Mouse (Mus musculus): ENCODE results near the gene Wipf1.

Wipf1 gene

GRCm38 (mm10) chr2:73540450-73541162, 11.1 kb upstream of the Wipf1 start:
- DNase-seq (ENCODE audit: low read depth, low spot score), result no peak

DNA sequence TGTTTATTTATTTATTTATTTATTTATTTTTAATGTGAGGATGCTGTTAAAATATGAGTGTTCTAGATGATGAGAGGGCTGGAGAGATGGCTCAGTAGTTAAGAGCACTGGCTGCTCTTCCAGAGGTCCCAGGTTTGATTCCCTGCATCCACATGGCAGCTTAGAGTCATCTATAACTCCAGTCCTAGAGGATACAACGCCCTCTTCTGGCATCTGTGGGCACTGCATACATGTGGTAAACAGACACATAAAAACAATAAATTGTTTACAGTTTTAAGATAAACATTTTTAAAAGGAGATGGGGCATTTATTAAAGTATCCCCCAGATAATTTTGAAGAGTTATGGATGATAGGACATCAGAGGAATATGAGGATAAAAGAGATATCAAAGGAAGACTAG, 10.2 kb upstream of the Wipf1 start:
- DNase-seq (ENCODE audit: low read depth, low spot score), result peak; percentile 51

GRCm38 (mm10) chr2:73539141-73539540, 9.6 kb upstream of the Wipf1 start:
- DNase-seq (ENCODE audit: low read depth, low spot score), result no peak

GRCm38 (mm10) chr2:73538590-73538989, 9.1 kb upstream of the Wipf1 start:
- no peak for DNase-seq (ENCODE audit: low read depth, low spot score)

- no peak for DNase-seq (ENCODE audit: low read depth, low spot score)
These were observed 6.7 kb upstream of the Wipf1 start for GRCm38 (mm10) chr2:73536091-73536783.

DNA sequence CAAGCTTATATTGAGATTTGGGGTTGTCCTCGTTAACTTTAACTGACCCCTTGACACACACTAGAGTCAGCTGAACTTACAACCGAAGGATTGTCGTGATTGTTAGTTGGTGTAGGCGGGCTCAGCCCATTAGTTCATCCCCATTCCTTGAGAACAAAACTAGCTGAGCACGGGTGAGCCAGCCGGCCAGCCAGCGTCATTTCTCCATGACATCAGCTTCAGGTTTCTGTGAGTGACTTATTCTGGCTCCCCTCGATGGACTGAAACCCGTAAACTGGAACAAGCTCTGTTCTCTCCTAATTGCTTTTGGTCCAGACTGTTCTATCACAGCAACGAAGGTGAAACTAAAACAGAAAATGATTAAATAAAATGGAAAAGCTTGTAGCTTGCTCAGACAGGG, 5.2 kb upstream of the Wipf1 start:
- DNase-seq (ENCODE audit: low read depth, low spot score), result no peak

DNA sequence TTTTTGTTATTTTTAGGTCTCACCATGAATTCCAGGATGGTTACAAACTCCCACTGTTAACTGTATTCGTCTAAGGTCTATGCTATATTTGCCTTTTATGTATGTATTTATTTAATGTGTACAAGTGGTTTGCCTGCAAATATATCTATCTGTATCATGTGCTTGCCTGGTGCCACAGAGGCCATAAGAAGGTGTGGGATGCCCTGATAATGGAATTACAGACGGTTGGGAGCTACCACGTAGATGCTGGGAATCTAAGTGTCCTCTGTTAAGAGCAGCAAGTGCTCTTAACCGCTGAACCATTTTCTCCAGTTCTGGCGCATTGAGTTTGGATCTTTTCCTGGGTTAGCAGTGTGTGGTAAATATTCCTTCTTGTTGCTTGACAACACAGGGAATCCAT, 953 bp upstream of the Wipf1 start:
- DNase-seq (ENCODE audit: low read depth, low spot score), result no peak

GRCm38 (mm10) chr2:73528516-73529355, 798 bp downstream of the Wipf1 start:
- DNase-seq (ENCODE audit: low read depth, low spot score), result peak; percentile 65

DNA sequence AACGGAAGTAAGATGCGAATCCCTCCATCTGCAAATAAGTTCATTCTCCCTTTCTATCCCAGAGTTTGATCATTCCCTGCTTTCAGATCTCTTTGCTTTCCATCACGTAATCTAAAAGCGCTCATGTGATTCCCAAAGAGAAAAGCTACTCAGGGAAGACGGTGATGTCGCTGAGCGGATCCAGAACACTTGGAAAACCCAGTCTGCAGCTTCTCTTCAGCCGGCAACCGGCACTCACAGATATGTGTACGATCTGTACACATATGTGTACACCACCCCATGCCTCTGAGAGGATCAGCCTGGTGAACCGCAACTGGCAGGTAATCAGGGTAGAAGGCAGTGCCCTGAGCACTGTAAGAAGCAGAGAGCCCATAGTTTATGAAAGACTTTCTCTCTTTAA, 1.6 kb downstream of the Wipf1 start:
- DNase-seq (ENCODE audit: low read depth, low spot score), result no peak

- no peak for DNase-seq (ENCODE audit: low read depth, low spot score)
These were observed 2.8 kb downstream of the Wipf1 start for GRCm38 (mm10) chr2:73526691-73527090.

- no peak for DNase-seq (ENCODE audit: low read depth, low spot score)
These were observed 6.6 kb downstream of the Wipf1 start for GRCm38 (mm10) chr2:73522891-73523290.

- no peak for DNase-seq (ENCODE audit: low read depth, low spot score)
These were observed 7.2 kb downstream of the Wipf1 start for GRCm38 (mm10) chr2:73522336-73522735.

- no peak for DNase-seq (ENCODE audit: low read depth, low spot score)
These were observed 7.8 kb downstream of the Wipf1 start for GRCm38 (mm10) chr2:73521737-73522136.

DNA sequence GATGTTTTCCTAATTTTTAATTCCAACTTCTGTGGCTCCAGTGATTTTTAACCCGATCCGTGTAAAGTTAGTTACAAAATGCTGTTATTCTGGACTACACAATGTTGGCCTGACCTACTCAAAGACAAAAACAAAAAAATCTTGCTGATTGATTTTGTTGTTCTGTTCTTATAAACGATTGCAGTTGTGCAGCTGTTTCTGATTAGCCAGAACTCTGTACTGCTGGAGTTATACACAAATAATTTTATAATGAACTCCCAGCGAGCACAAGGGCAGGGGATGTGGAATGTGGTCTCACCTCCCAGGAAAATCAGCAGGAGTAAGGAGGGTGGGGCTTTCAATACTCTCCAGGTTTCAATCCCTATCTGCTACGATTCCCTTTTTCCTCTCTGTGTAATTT, 10.6 kb downstream of the Wipf1 start:
- DNase-seq (ENCODE audit: low read depth, low spot score), result peak; percentile 35

GRCm38 (mm10) chr2:73518311-73518710, 11.2 kb downstream of the Wipf1 start:
- DNase-seq (ENCODE audit: low read depth, low spot score), result no peak

DNA sequence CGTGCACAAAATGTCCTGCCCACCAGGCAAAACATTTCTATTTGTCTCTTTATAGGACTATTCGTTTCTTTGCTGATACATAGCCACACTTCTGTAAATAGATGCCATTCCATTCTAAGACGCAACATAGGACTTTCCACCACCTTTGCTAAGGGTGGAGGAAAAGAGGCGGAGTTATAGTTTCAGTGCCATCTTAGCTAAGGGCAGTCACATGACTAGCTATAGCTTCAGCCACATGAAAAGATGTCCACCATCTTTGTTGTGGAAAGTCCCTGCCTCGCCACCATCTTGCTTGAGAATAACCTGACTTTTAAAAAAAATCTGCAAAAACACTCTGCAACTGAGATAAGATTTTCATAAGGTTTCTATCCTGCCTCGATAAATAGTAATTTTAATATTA, 15.4 kb downstream of the Wipf1 start:
- peak; percentile 64 for DNase-seq (ENCODE audit: low read depth, low spot score)

DNA sequence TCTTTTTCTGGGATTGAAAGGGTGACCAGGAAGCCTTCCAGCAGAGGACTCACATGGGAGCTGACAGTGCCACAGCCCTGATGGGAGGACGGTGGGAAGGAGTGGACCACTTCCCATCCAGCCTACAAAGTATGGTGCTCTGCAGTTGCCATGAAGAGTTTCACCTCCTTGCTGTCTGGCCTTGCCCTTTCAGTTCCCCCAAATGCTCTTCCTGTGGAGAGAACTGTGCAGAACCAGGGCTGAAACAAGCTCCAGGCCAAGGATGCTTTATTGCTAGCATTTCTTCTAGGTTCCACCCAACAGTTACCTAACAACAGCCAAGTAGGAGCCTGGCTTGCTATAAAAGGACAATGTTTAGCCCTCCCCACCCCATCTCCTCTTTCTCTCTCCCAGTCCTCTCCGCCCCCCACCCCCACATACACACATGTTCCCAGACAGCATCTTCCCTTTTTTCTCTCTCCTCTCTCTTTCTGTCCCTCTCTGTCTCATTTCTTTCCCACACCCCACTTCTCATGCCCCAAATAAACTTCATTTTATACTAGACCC, 16.3 kb downstream of the Wipf1 start:
- DNase-seq (ENCODE audit: low read depth, low spot score), result no peak

DNA sequence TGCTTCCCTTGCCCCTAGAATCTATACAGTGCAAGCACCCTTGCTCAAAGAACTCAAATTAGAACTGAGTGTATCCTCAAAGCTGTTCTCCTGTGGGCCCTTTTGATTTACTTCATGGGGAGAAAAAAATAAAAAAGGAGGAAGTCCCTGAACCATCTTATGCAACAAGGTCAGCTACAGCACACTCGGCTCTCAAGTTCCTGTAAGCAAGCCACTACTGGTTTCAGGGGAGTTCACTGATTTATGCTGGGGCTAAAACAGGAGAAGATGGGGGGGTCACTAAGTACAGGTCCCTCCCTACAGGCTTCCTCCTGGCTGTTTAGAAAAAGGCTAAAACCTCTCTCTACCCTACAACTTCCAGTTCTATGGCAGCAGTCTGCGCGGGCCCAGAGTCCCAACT, 17.5 kb downstream of the Wipf1 start:
- DNase-seq (ENCODE audit: low read depth, low spot score), result no peak

DNA sequence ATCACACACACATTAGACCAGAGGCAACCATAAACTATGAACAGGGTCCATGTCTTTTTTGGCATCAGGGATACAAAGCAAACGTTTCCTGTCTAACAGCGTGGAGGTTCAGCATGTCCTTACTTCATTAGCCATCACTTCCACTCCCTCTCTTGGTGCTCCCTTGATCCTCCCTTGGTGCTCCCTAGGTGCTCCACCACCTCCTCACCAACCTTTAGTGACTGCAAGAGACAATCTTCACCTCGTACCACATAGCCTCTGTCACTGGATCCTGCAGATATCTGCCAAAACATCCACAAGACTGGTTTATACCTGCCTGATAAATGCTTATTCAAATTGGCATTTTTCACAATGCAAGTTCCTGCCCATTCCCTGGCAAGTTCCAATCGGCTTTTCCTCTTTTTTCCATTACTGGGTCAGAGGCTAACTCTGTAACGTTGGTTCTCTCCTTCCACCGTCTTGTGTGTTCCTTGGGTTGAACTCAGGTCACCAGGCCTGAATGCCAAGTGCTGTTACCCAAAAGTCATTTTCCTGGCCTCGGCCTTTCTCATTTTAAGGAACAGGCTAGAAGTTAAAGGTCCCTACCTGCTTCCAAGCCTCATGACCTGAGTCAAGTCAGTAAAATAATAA, 18.7 kb downstream of the Wipf1 start:
- DNase-seq (ENCODE audit: low read depth, low spot score), result no peak

DNA sequence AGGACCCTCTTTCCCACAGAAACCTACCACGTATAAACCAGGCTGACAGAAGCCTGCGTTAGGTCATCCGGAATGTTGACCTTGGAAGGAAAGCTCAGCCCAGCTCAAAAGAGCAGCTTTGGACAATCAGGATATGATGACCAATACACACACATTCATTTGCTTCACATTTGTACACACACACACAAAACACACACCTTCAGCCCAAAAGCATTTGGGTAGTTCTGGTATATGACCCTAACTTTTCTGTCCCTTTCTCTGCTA, 19.6 kb downstream of the Wipf1 start:
- DNase-seq (ENCODE audit: low read depth, low spot score), result no peak

- no peak for DNase-seq (ENCODE audit: low read depth, low spot score)
These were observed 20.1 kb downstream of the Wipf1 start for GRCm38 (mm10) chr2:73509248-73510024.
